9 mouse cellular contexts compared by ENCODE assay signal in the genomic region with DNA sequence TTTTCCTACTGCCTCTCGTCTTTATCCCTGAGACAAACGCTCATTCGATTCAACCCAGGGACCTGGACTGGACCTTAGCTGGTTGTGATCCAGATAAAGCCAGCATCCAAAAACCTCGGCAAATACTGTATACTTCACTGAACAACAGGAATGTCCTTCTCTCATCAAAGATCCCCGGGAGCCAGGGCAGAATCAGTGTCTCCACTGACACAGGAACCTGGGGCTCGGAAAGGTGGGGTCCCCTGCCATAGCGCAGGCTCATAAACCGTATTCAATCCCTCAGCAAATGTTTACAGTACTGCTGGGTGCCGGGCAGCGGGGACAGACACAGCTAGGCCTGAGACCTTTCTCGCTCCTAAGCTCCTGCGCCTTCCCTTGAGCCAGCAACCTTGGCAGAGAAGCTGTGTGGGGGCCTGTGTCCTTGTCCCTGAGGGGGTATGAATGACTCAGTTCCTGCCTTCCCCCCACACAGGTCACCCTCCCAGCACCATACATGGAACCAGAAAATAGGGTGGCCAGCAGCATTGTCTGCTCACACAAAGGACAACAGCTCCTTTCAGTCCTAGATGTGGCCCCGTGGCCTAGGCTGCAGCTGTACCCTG. TPM values are rescaled to one million over a fixed set of nuclear protein-coding genes. Genes with fewer than 3 reads are reported as not detected.
A peak's percentile ranks its signal among the peaks of the same experiment; 100 is the strongest.
DNase-seq lines count a peak whose midpoint lies in the region; ATAC-seq lines count a peak whose summit lies in the region.
"Had no signal": no experiment of that assay in that cellular context is flagged by ENCODE, and none has a peak within 500 bp of the region (broad histone marks: within the 10 kb centered on the region; RNA-seq: fewer than 3 reads in every experiment).

No protein-coding gene starts in this region.

- H3K9ac ChIP-seq in heart, embryonic 14.5 days (ENCODE audit: low read length) = peak overlapping the region; percentile 16; the same call in 1 of the 2 replicates
- peak overlapping the region; percentile 37 for H3K9ac ChIP-seq in forebrain, embryonic 16.5 days (replicated peaks; ENCODE audit: low read depth, low read length)
- H3K9ac ChIP-seq: neural tube, embryonic 12.5 days had no signal

- WGBS in heart, embryonic 14.5 days = 81% methylated on average over 13 of the region's 13 CpGs
- 26% methylated on average over 13 of the region's 13 CpGs for WGBS in forebrain, embryonic 16.5 days
- 84% methylated on average over 13 of the region's 13 CpGs for WGBS in limb, embryonic 10.5 days

- H3K4me1 ChIP-seq in heart, embryonic 14.5 days (ENCODE audit: control insufficient read depth in 2 of 2, insufficient read depth in 2 of 2, low read length in 2 of 2) = no peaks in the 10 kb centered on the region; a peak in 1 of 4 replicates
- H3K4me1 ChIP-seq in forebrain, embryonic 16.5 days (replicated peaks; ENCODE audit: control insufficient read depth, insufficient read depth, low read length) = peaks cover 11% of the 10 kb centered on the region
- 0 out of 2 replicates have a peak, but pooled peaks cover 4% of the 10 kb centered on the region for H3K4me1 ChIP-seq in limb, embryonic 10.5 days

- H3K27me3 ChIP-seq in heart, embryonic 14.5 days (ENCODE audit: control insufficient read depth, insufficient read depth, low read length) = no peaks in the 10 kb centered on the region
- H3K27me3 ChIP-seq in forebrain, embryonic 16.5 days (replicated peaks; ENCODE audit: control insufficient read depth, insufficient read depth, low read length) = no peaks in the 10 kb centered on the region
- no peaks in the 10 kb centered on the region for H3K27me3 ChIP-seq in limb, embryonic 10.5 days (ENCODE audit: low read depth, poor library complexity, severe bottlenecking)
- H3K27me3 ChIP-seq: neural tube, embryonic 12.5 days had no signal

- H3K4me3 ChIP-seq in heart, embryonic 14.5 days (ENCODE audit: control insufficient read depth in 1 of 2, insufficient read depth in 1 of 2, low read depth in 1 of 2, low read length in 2 of 2) = no peak overlapping the region
- no peak overlapping the region for H3K4me3 ChIP-seq in forebrain, embryonic 16.5 days (replicated peaks; ENCODE audit: low read length)
- H3K4me3 ChIP-seq in limb, embryonic 10.5 days = no peak overlapping the region
- H3K4me3 ChIP-seq: neural tube, embryonic 12.5 days had no signal

- intact Hi-C loops in heart, postnatal 36 days (cut with DNase I) = no loop called here

- 0 out of 4 replicates have a peak overlapping the region, but pooled peaks of 1 of the 2 experiments have one; percentile 44 for H3K27ac ChIP-seq in heart, embryonic 14.5 days (replicated peaks in 1 of 2; ENCODE audit: control insufficient read depth in 1 of 2, insufficient read depth in 1 of 2, low read depth in 2 of 2, low read length in 2 of 2)
- H3K27ac ChIP-seq in forebrain, embryonic 16.5 days (ENCODE audit: low read length) = peak overlapping the region; percentile 23; the same call in 1 of the 2 replicates
- 0 out of 2 replicates have a peak overlapping the region, but pooled peaks have one; percentile 33 for H3K27ac ChIP-seq in limb, embryonic 10.5 days
- H3K27ac ChIP-seq: neural tube, embryonic 12.5 days had no signal

- H3K9me3 ChIP-seq in heart, embryonic 14.5 days (ENCODE audit: control insufficient read depth, low read length) = no peaks in the 10 kb centered on the region
- H3K9me3 ChIP-seq in forebrain, embryonic 16.5 days (ENCODE audit: control insufficient read depth, low read length) = no peaks in the 10 kb centered on the region
- H3K9me3 ChIP-seq in limb, embryonic 10.5 days (replicated peaks) = no peaks in the 10 kb centered on the region
- H3K9me3 ChIP-seq: neural tube, embryonic 12.5 days had no signal

- H3K36me3 ChIP-seq in heart, embryonic 14.5 days (ENCODE audit: control insufficient read depth, insufficient read depth, low read length) = peaks cover 35% of the 10 kb centered on the region
- H3K36me3 ChIP-seq in forebrain, embryonic 16.5 days (ENCODE audit: control insufficient read depth, insufficient read depth) = no peaks in the 10 kb centered on the region
- H3K36me3 ChIP-seq in limb, embryonic 10.5 days = peaks cover 84% of the 10 kb centered on the region

- no peak overlapping the region for H3K4me2 ChIP-seq in heart, embryonic 14.5 days (ENCODE audit: low read length)
- no peak overlapping the region for H3K4me2 ChIP-seq in forebrain, embryonic 16.5 days (ENCODE audit: low read length)
- H3K4me2 ChIP-seq: neural tube, embryonic 12.5 days had no signal

- ATAC-seq in heart, embryonic 14.5 days (ENCODE audit: insufficient number of reproducible peaks, insufficient read depth, low FRiP score, low read depth) = no peak
- no peak for ATAC-seq in forebrain, embryonic 16.5 days

- no peak for DNase-seq in heart, postnatal 36 days
- DNase-seq in adrenal gland, adult (ENCODE audit: inconsistent age in 2 of 2, low spot score in 1 of 2) = peak; percentile 88 to 94
- DNase-seq in limb, embryonic 10.5 days (ENCODE audit: low spot score) = no peak
- DNase-seq in cerebellum, adult 8-10 months = no peak
- no peak for DNase-seq in natural killer cell, adult 2 months (ENCODE audit: low spot score in 2 of 2)
- no peak for DNase-seq in lung, postnatal 4 days

RNA-seq across cellular contexts. Expression of gene Rps6ka1, which starts 23.1 kb away (rescaled TPM):
- 15.9 and 16.9 TPM in 2 replicates for polyA plus RNA-seq in heart, embryonic 14.5 days (2014; fragmentation: Nextera tagmentation; extraction: Ambion mirVana)
- total RNA-seq in heart, postnatal 36 days (2021) = 1 to 10 TPM; 5.1 to 6.4 TPM
- 17.6 and 19.2 TPM in 2 replicates for polyA plus RNA-seq in forebrain, embryonic 16.5 days (2015; fragmentation: Nextera tagmentation; extraction: Ambion mirVana)
- 52.1 and 53.3 TPM in 2 replicates for polyA plus RNA-seq in limb, embryonic 10.5 days (2016; fragmentation: Nextera tagmentation; extraction: Ambion mirVana)

Comparison
In these comparisons a context has a peak if more than half of its experiments do, and no peak if none do; other contexts are left out.
1. DNase-seq: peak in adrenal gland, adult (2 of 2); none in heart, postnatal 36 days (0 of 2), limb, embryonic 10.5 days (single experiment), cerebellum, adult 8-10 months (single experiment), natural killer cell, adult 2 months (0 of 2) and lung, postnatal 4 days (0 of 2).